Mouse (Mus musculus) gastrocnemius, postnatal 36 days (tissue): ENCODE results near the gene Plb1. TPM values are rescaled to one million over a fixed set of nuclear protein-coding genes. Genes with fewer than 3 reads are reported as not detected.

Source experiments
- DNase-seq, 2 experiments: peaks; one replicate each; pipeline ENCODE4 v3.0.0; 2022
- intact Hi-C: fragments of 180-260 bp; cut with DNase I; formaldehyde crosslinking; loops from one replicate; pipeline ENCODE4 v1.15.1; 2025
- total RNA-seq, 2 experiments: library from RNA; stranded (reverse); gene quantifications; 2 replicates each; pipeline ENCODE4 v1.2.3; 2021

The Plb1 gene
- total RNA-seq, 2 experiments from 2014 or later, result 1.3 to 1.6 TPM

- intact Hi-C loops, result loop anchor here (5.0 kb wide), 1 partner anchor 37 kb away; no protein-coding TSS in a partner anchor
- no peak for DNase-seq
Observed at GRCm38 (mm10) chr5:32415554-32415953, 183.0 kb downstream of the Plb1 start.

Other genes with a start within 250 kb of the Plb1 start
- 10 to 100 TPM in 1 of 2 experiments, 1 to 10 TPM in 1; 9.0 to 16.5 TPM for gene Fosl2, start 96.9 kb upstream of the Plb1 start, total RNA-seq
- gene Ppp1cb, start 226.1 kb downstream of the Plb1 start, total RNA-seq, result 100 to 1,000 TPM; 376 to 428 TPM